9 mouse cellular contexts compared by ENCODE assay signal in genomic region chr17:85091762-85092161, GRCm38 (mm10). TPM values are rescaled to one million over a fixed set of nuclear protein-coding genes. Genes with fewer than 3 reads are reported as not detected.
DNase-seq lines count a peak whose midpoint lies in the region; ATAC-seq lines count a peak whose summit lies in the region.
"Had no signal": no experiment of that assay in that cellular context is flagged by ENCODE, and none has a peak within 500 bp of the region (broad histone marks: within the 10 kb centered on the region; RNA-seq: fewer than 3 reads in every experiment).

No protein-coding gene starts in this region.

- intact Hi-C loops in heart, postnatal 14 days (cut with DNase I), result loop anchor here (2.0 to 5.0 kb wide), 3 partner anchors 133 to 301 kb away; partner anchors contain the start of gene Lrpprc

- H3K4me1 ChIP-seq in midbrain, embryonic 10.5 days, result peaks cover 17% of the 10 kb centered on the region
- H3K4me1 ChIP-seq in midbrain, embryonic 15.5 days, result peaks cover 24% of the 10 kb centered on the region
- peaks cover 5% of the 10 kb centered on the region; the same call in 1 of the 2 replicates for H3K4me1 ChIP-seq in limb, embryonic 11.5 days (ENCODE audit: control insufficient read depth, insufficient read depth, low read length)
- 0 out of 2 replicates have a peak, but pooled peaks cover 4% of the 10 kb centered on the region for H3K4me1 ChIP-seq in stomach, embryonic 15.5 days

- H3K36me3 ChIP-seq in midbrain, embryonic 10.5 days, result peaks cover 2% of the 10 kb centered on the region; the same call in 1 of the 2 replicates
- H3K36me3 ChIP-seq in midbrain, embryonic 15.5 days (replicated peaks), result no peaks in the 10 kb centered on the region
- no peaks in the 10 kb centered on the region for H3K36me3 ChIP-seq in limb, embryonic 11.5 days (ENCODE audit: control insufficient read depth, insufficient read depth, low read length)
- H3K36me3 ChIP-seq in stomach, embryonic 15.5 days, result no peaks in the 10 kb centered on the region

- ATAC-seq in midbrain, embryonic 15.5 days (replicated peaks), result no peak
- no peak for ATAC-seq in limb, embryonic 11.5 days (ENCODE audit: insufficient number of reproducible peaks, low FRiP score, low TSS enrichment, low read depth)
- ATAC-seq in stomach, embryonic 15.5 days (ENCODE audit: insufficient read depth, low FRiP score, low read depth), result no peak
- no peak for ATAC-seq in megakaryocyte-erythroid progenitor cell, adult 5-6 weeks (replicated peaks; ENCODE audit: low FRiP score, low TSS enrichment, poor library complexity, severe bottlenecking)

- no peak overlapping the region for H3K4me2 ChIP-seq in midbrain, embryonic 15.5 days
- peak overlapping the region; percentile 81; the same call in 1 of the 2 replicates for H3K4me2 ChIP-seq in limb, embryonic 11.5 days (ENCODE audit: low read depth, severe bottlenecking)
- peak overlapping the region; percentile 84 for H3K4me2 ChIP-seq in stomach, embryonic 15.5 days

- H3K27me3 ChIP-seq in midbrain, embryonic 10.5 days (ENCODE audit: low read depth, poor library complexity, severe bottlenecking), result no peaks in the 10 kb centered on the region
- no peaks in the 10 kb centered on the region for H3K27me3 ChIP-seq in midbrain, embryonic 15.5 days (replicated peaks)
- H3K27me3 ChIP-seq in limb, embryonic 11.5 days (ENCODE audit: control insufficient read depth, insufficient read depth, low read length), result no peaks in the 10 kb centered on the region
- H3K27me3 ChIP-seq in stomach, embryonic 15.5 days (replicated peaks), result no peaks in the 10 kb centered on the region

- H3K4me3 ChIP-seq in midbrain, embryonic 10.5 days, result peak overlapping the region; percentile 78
- no peak overlapping the region for H3K4me3 ChIP-seq in midbrain, embryonic 15.5 days
- peak overlapping the region; percentile 82; the same call in 1 of the 2 replicates for H3K4me3 ChIP-seq in limb, embryonic 11.5 days (ENCODE audit: low read depth, low read length)
- H3K4me3 ChIP-seq in stomach, embryonic 15.5 days (replicated peaks), result no peak overlapping the region; the same call in 1 of the 2 replicates

- H3K9ac ChIP-seq in midbrain, embryonic 15.5 days, result no peak overlapping the region
- no peak overlapping the region for H3K9ac ChIP-seq in limb, embryonic 11.5 days (ENCODE audit: low read length)
- H3K9ac ChIP-seq in stomach, embryonic 15.5 days, result no peak overlapping the region

- H3K9me3 ChIP-seq in midbrain, embryonic 10.5 days (replicated peaks), result no peaks in the 10 kb centered on the region
- no peaks in the 10 kb centered on the region for H3K9me3 ChIP-seq in midbrain, embryonic 15.5 days
- no peaks in the 10 kb centered on the region for H3K9me3 ChIP-seq in limb, embryonic 11.5 days (ENCODE audit: control insufficient read depth, low read length)
- no peaks in the 10 kb centered on the region for H3K9me3 ChIP-seq in stomach, embryonic 15.5 days

- H3K27ac ChIP-seq in midbrain, embryonic 10.5 days (replicated peaks), result no peak overlapping the region
- H3K27ac ChIP-seq in midbrain, embryonic 15.5 days, result no peak overlapping the region
- H3K27ac ChIP-seq in limb, embryonic 11.5 days (replicated peaks; ENCODE audit: low read depth, low read length), result no peak overlapping the region
- H3K27ac ChIP-seq in stomach, embryonic 15.5 days, result no peak overlapping the region

- DNase-seq in heart, adult 11 months, result peak; percentile 23
- no peak for DNase-seq in heart, postnatal 14 days
- DNase-seq in midbrain, embryonic 10.5 days (ENCODE audit: low spot score), result no peak
- DNase-seq in limb, embryonic 11.5 days (ENCODE audit: low spot score), result no peak
- DNase-seq in adrenal gland, postnatal 10 days, result no peak
- DNase-seq: kidney, postnatal 10 days had no signal

- 90% methylated on average over 6 of the region's 6 CpGs for WGBS in midbrain, embryonic 10.5 days
- WGBS in midbrain, embryonic 15.5 days, result 94% methylated on average over 6 of the region's 6 CpGs
- 92% methylated on average over 6 of the region's 6 CpGs for WGBS in limb, embryonic 11.5 days
- 88% methylated on average over 6 of the region's 6 CpGs for WGBS in stomach, embryonic 15.5 days

RNA-seq across cellular contexts. Expression of gene Camkmt, which starts 1.4 kb away (rescaled TPM):
- 1 to 10 TPM; 2.3 TPM for total RNA-seq in heart, postnatal 14 days (2021)
- 12.1 and 13.3 TPM in 2 replicates for polyA plus RNA-seq in midbrain, embryonic 10.5 days (2016; fragmentation: Nextera tagmentation; extraction: Ambion mirVana)
- polyA plus RNA-seq in midbrain, embryonic 15.5 days (2015; fragmentation: Nextera tagmentation; extraction: Ambion mirVana), result 23.3 and 24.1 TPM in 2 replicates
- polyA plus RNA-seq in limb, embryonic 11.5 days (2014; fragmentation: Nextera tagmentation; extraction: Ambion mirVana), result 11.4 and 11.6 TPM in 2 replicates
- 14.3 and 15.5 TPM in 2 replicates for polyA plus RNA-seq in stomach, embryonic 15.5 days (2015; fragmentation: Nextera tagmentation; extraction: Ambion mirVana)
- 5.6 and 7.8 TPM in 2 replicates for total RNA-seq in megakaryocyte-erythroid progenitor cell, adult 5-6 weeks (2014; fragmentation: Nextera tagmentation)
- total RNA-seq in megakaryocyte-erythroid progenitor cell, adult 5-6 weeks (2017), result 1.6 and 3.1 TPM in 2 replicates
- total RNA-seq in adrenal gland, postnatal 10 days (2021), result 1 to 10 TPM; 5.7 to 6.8 TPM

RNA-seq across cellular contexts. Expression of gene Prepl, which starts 1.7 kb away (rescaled TPM):
- total RNA-seq in heart, postnatal 14 days (2021), result 100 to 1,000 TPM; 136 to 137 TPM
- 30.9 and 40.9 TPM in 2 replicates for polyA plus RNA-seq in midbrain, embryonic 10.5 days (2016; fragmentation: Nextera tagmentation; extraction: Ambion mirVana)
- 106 and 118 TPM in 2 replicates for polyA plus RNA-seq in midbrain, embryonic 15.5 days (2015; fragmentation: Nextera tagmentation; extraction: Ambion mirVana)
- polyA plus RNA-seq in limb, embryonic 11.5 days (2014; fragmentation: Nextera tagmentation; extraction: Ambion mirVana), result 35.3 and 37.6 TPM in 2 replicates
- 23.5 and 28.3 TPM in 2 replicates for polyA plus RNA-seq in stomach, embryonic 15.5 days (2015; fragmentation: Nextera tagmentation; extraction: Ambion mirVana)
- 24.8 and 26.5 TPM in 2 replicates for total RNA-seq in megakaryocyte-erythroid progenitor cell, adult 5-6 weeks (2014; fragmentation: Nextera tagmentation)
- total RNA-seq in megakaryocyte-erythroid progenitor cell, adult 5-6 weeks (2017), result 32.8 and 44.5 TPM in 2 replicates
- total RNA-seq in adrenal gland, postnatal 10 days (2021), result 10 to 100 TPM; 30.9 to 43.6 TPM

Comparison
In these comparisons a context has a peak if more than half of its experiments do, and no peak if none do; other contexts are left out.
1. H3K4me3 ChIP-seq: peak in midbrain, embryonic 10.5 days (single experiment) and limb, embryonic 11.5 days (single experiment); none in midbrain, embryonic 15.5 days (single experiment) and stomach, embryonic 15.5 days (single experiment).